Mouse (Mus musculus): ENCODE results near the gene Anxa7. TPM values are rescaled to one million over a fixed set of nuclear protein-coding genes. Genes with fewer than 3 reads are reported as not detected.

Gene Anxa7
- total RNA-seq (2021): 10 to 100 TPM; 54.9 to 57.1 TPM

- DNase-seq (ENCODE audit: extremely low spot score in 1 of 2, low spot score in 1 of 2): peak; percentile 61 to 65
These were observed at the start of gene Anxa7 for GRCm38 (mm10) chr14:20479291-20480194. TSS of gene Anxa7 (minus strand) at chr14:20480133.

GRCm38 (mm10) chr14:20529643-20530042, 49.7 kb upstream of the Anxa7 start:
- no peak for DNase-seq (ENCODE audit: extremely low spot score in 1 of 2, low spot score in 1 of 2)

GRCm38 (mm10) chr14:20520179-20520578, 40.2 kb upstream of the Anxa7 start:
- DNase-seq (ENCODE audit: extremely low spot score in 1 of 2, low spot score in 1 of 2): no peak

- DNase-seq (ENCODE audit: extremely low spot score in 1 of 2, low spot score in 1 of 2): no peak
These were observed 28.5 kb upstream of the Anxa7 start for GRCm38 (mm10) chr14:20508424-20508823.

- DNase-seq (ENCODE audit: extremely low spot score in 1 of 2, low spot score in 1 of 2): no peak
These were observed 23.0 kb upstream of the Anxa7 start for GRCm38 (mm10) chr14:20502966-20503365.

- DNase-seq (ENCODE audit: extremely low spot score in 1 of 2, low spot score in 1 of 2): no peak
These were observed 20.0 kb upstream of the Anxa7 start for GRCm38 (mm10) chr14:20499982-20500381.

GRCm38 (mm10) chr14:20496603-20497002, 16.7 kb upstream of the Anxa7 start, which contains the start of gene Mss51:
TSS of gene Mss51 (minus strand) at chr14:20496901.
- DNase-seq (ENCODE audit: extremely low spot score in 1 of 2, low spot score in 1 of 2): no peak

- DNase-seq (ENCODE audit: extremely low spot score in 1 of 2, low spot score in 1 of 2): no peak
These were observed 6.1 kb upstream of the Anxa7 start for GRCm38 (mm10) chr14:20486031-20486430.

- no peak for DNase-seq (ENCODE audit: extremely low spot score in 1 of 2, low spot score in 1 of 2)
These were observed 2.3 kb upstream of the Anxa7 start for GRCm38 (mm10) chr14:20482051-20482751.

- no peak for DNase-seq (ENCODE audit: extremely low spot score in 1 of 2, low spot score in 1 of 2)
These were observed 1.3 kb upstream of the Anxa7 start for GRCm38 (mm10) chr14:20481211-20481610.

GRCm38 (mm10) chr14:20480195-20480579, 254 bp upstream of the Anxa7 start:
- DNase-seq (ENCODE audit: extremely low spot score in 1 of 2, low spot score in 1 of 2): no peak

- no peak for DNase-seq (ENCODE audit: extremely low spot score in 1 of 2, low spot score in 1 of 2)
These were observed 1.1 kb downstream of the Anxa7 start for GRCm38 (mm10) chr14:20478801-20479200.

- DNase-seq (ENCODE audit: extremely low spot score in 1 of 2, low spot score in 1 of 2): no peak
These were observed 1.5 kb downstream of the Anxa7 start for GRCm38 (mm10) chr14:20478385-20478784.

- DNase-seq (ENCODE audit: extremely low spot score in 1 of 2, low spot score in 1 of 2): no peak
These were observed 2.5 kb downstream of the Anxa7 start for GRCm38 (mm10) chr14:20477261-20478025.

GRCm38 (mm10) chr14:20460216-20460615, 19.7 kb downstream of the Anxa7 start:
- no peak for DNase-seq (ENCODE audit: extremely low spot score in 1 of 2, low spot score in 1 of 2)

- no peak for DNase-seq (ENCODE audit: extremely low spot score in 1 of 2, low spot score in 1 of 2)
These were observed 21.6 kb downstream of the Anxa7 start for GRCm38 (mm10) chr14:20458378-20458777.

- no peak for DNase-seq (ENCODE audit: extremely low spot score in 1 of 2, low spot score in 1 of 2)
These were observed 27.0 kb downstream of the Anxa7 start for GRCm38 (mm10) chr14:20452929-20453328.

- peak in 1 of 2 experiments; percentile 30 for DNase-seq (ENCODE audit: extremely low spot score in 1 of 2, low spot score in 1 of 2)
These were observed 28.1 kb downstream of the Anxa7 start, which contains the start of gene Cfap70 for GRCm38 (mm10) chr14:20451765-20452331. TSS of gene Cfap70 (minus strand) at chr14:20452226.

GRCm38 (mm10) chr14:20451302-20451701, 28.6 kb downstream of the Anxa7 start:
- DNase-seq (ENCODE audit: extremely low spot score in 1 of 2, low spot score in 1 of 2): no peak

- peak in 1 of 2 experiments; percentile 16 for DNase-seq (ENCODE audit: extremely low spot score in 1 of 2, low spot score in 1 of 2)
These were observed 32.7 kb downstream of the Anxa7 start for GRCm38 (mm10) chr14:20447209-20447608.

Data from layer of hippocampus, postnatal 25 days (tissue).